Mouse (Mus musculus): ENCODE data around the gene Adam23. TPM values are rescaled to one million over a fixed set of nuclear protein-coding genes. Genes with fewer than 3 reads are reported as not detected.

Adam23 gene
- polyA plus RNA-seq, 1 experiment from 2014 or later, result 4.1 TPM

DNA sequence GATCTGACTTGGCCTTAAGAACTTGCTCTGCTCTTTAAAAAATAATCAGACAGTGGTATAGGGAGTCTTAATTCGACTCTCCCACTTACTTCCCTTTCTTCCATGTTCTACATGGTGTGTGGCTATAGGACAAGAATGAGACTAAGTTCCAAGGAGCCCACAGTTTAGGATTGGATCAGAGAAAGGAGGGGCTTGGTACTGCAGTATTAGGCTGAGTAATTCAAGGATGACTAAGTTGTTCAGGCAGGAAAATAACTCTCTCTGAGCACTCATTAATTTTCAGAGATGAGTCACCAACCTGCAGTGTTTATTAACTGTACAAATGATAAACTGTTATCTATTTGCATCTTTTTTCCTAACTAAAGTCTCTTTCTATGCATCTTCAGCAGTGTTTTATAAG lies 45.3 kb downstream of the Adam23 start:
- Histone ChIP-seq H3K9ac (ENCODE audit: low read length) (no peak overlapping the region), H3K4me1 (ENCODE audit: control insufficient read depth, insufficient read depth, low read length) (no peaks in the 10 kb centered on the region), H3K9me3 (ENCODE audit: control insufficient read depth, low read length) (no peaks in the 10 kb centered on the region), H3K36me3 (ENCODE audit: control insufficient read depth, insufficient read depth, low read length) (no peaks in the 10 kb centered on the region), H3K27me3 (ENCODE audit: control insufficient read depth, insufficient read depth, low read length) (no peaks in the 10 kb centered on the region), H3K4me3 (ENCODE audit: low read depth, low read length) (no peak overlapping the region), H3K27ac (replicated peaks; ENCODE audit: low read depth, low read length) (no peak overlapping the region), H3K4me2 (ENCODE audit: low read depth, severe bottlenecking) (no peak overlapping the region)
- 74% methylated on average over 1 of the region's 1 CpGs for WGBS
- ATAC-seq (ENCODE audit: insufficient number of reproducible peaks, low FRiP score, low TSS enrichment, low read depth), result no peak
- DNase-seq (ENCODE audit: low spot score), result no peak

DNA sequence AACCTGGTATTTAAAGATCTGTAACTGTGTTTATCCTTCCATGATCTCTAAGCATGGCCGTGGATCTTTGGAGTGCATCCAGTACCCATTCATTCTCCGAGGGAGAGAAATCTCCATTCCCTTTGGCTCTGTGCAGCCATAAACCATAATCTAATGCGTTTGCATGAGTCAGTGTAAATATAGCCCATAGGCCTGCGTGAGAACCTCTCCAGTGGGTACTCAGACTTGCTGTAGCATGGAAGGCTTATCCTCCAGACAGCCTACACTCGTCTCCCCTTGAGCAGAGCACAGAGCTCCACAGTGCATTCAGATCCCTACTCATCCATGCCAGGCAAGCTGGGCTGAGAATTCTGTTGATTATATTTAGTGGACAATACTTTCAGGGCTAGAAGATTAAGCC lies 47.6 kb downstream of the Adam23 start:
- Histone ChIP-seq H3K4me3 (ENCODE audit: low read depth, low read length) (no peak overlapping the region), H3K9ac (ENCODE audit: low read length) (no peak overlapping the region), H3K4me1 (ENCODE audit: control insufficient read depth, insufficient read depth, low read length) (no peaks in the 10 kb centered on the region), H3K4me2 (ENCODE audit: low read depth, severe bottlenecking) (no peak overlapping the region), H3K36me3 (ENCODE audit: control insufficient read depth, insufficient read depth, low read length) (no peaks in the 10 kb centered on the region), H3K9me3 (ENCODE audit: control insufficient read depth, low read length) (no peaks in the 10 kb centered on the region), H3K27ac (replicated peaks; ENCODE audit: low read depth, low read length) (no peak overlapping the region), H3K27me3 (ENCODE audit: control insufficient read depth, insufficient read depth, low read length) (no peaks in the 10 kb centered on the region)
- WGBS, result 86% methylated on average over 5 of the region's 5 CpGs
- no peak for DNase-seq (ENCODE audit: low spot score)
- ATAC-seq (ENCODE audit: insufficient number of reproducible peaks, low FRiP score, low TSS enrichment, low read depth), result no peak

DNA sequence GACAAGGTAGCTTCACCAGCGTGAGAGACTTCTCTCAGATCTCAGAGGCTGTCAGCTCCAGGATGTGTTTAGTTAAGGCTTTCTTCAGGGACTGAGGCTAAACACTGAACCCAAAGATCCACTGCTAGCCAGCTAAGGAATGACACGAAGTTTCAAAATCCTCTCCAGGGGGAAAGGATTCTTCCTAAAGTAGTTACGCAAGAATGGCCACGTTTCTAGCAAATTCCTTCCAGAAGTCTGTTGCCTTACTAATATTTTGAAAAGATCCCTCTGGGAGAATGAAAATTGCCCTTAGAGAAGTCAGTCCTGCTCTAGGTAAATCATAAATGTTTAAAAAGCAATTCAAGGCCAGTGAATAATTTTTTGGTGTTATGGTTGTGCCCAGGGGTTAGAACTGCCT lies 61.7 kb downstream of the Adam23 start:
- no peak for ATAC-seq (ENCODE audit: insufficient number of reproducible peaks, low FRiP score, low TSS enrichment, low read depth)
- H3K9me3 ChIP-seq (ENCODE audit: control insufficient read depth, low read length), result no peaks in the 10 kb centered on the region
- no peak overlapping the region for H3K4me3 ChIP-seq (ENCODE audit: low read depth, low read length)
- no peak for DNase-seq (ENCODE audit: low spot score)
- H3K4me2 ChIP-seq (ENCODE audit: low read depth, severe bottlenecking), result no peak overlapping the region
- WGBS, result 78% methylated on average over 4 of the region's 4 CpGs
- no peaks in the 10 kb centered on the region for H3K36me3 ChIP-seq (ENCODE audit: control insufficient read depth, insufficient read depth, low read length)
- H3K4me1 ChIP-seq (ENCODE audit: control insufficient read depth, insufficient read depth, low read length), result no peaks in the 10 kb centered on the region
- H3K27ac ChIP-seq (replicated peaks; ENCODE audit: low read depth, low read length), result no peak overlapping the region
- no peak overlapping the region for H3K9ac ChIP-seq (ENCODE audit: low read length)
- H3K27me3 ChIP-seq (ENCODE audit: control insufficient read depth, insufficient read depth, low read length), result no peaks in the 10 kb centered on the region

DNA sequence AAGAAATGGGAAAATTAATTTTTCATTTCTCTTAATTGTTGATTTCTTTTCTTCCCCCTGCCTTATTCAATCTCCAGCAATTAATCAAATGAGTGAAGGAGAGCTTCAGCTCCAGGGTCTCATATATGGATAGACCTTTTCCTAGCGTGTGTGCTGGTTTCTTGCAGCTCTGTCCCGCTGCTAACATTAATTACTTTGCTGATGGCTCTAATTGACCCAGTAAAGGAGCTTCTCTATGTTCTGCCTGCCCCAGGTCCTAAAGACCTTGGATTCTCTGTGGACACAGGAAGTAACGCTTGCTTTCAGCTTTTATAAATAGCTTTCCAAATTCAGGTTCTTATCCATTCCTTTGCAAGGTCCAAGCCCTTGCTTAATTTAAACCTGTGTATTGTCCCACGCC lies 63.1 kb downstream of the Adam23 start:
- H3K4me3 ChIP-seq (ENCODE audit: low read depth, low read length), result no peak overlapping the region
- ATAC-seq (ENCODE audit: insufficient number of reproducible peaks, low FRiP score, low TSS enrichment, low read depth), result no peak
- no peak for DNase-seq (ENCODE audit: low spot score)

DNA sequence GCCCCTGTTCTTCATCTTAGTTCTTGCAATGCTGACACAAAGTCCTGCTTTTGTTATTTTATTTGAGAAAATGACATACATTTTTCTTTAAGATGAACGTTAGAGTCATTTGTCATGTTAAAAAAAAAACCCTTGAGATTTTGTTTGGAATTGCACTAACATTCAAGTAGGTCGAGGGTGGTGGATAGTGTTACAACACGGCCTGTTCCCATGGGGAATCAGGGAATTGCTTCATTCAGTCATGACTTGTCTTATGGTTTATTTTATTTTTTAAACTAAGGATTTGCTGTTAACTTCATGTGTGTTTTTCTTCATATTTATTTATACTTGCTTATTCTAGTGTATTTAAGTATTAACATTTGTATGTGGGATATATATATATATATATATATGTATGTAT lies 65.7 kb downstream of the Adam23 start:
- Histone ChIP-seq H3K36me3 (ENCODE audit: control insufficient read depth, insufficient read depth, low read length) (no peaks in the 10 kb centered on the region), H3K4me2 (ENCODE audit: low read depth, severe bottlenecking) (no peak overlapping the region), H3K27me3 (ENCODE audit: control insufficient read depth, insufficient read depth, low read length) (no peaks in the 10 kb centered on the region), H3K9me3 (ENCODE audit: control insufficient read depth, low read length) (no peaks in the 10 kb centered on the region), H3K4me1 (ENCODE audit: control insufficient read depth, insufficient read depth, low read length) (no peaks in the 10 kb centered on the region), H3K4me3 (ENCODE audit: low read depth, low read length) (no peak overlapping the region), H3K9ac (ENCODE audit: low read length) (no peak overlapping the region), H3K27ac (replicated peaks; ENCODE audit: low read depth, low read length) (no peak overlapping the region)
- WGBS, result 83% methylated on average over 3 of the region's 3 CpGs
- DNase-seq (ENCODE audit: low spot score), result no peak
- ATAC-seq (ENCODE audit: insufficient number of reproducible peaks, low FRiP score, low TSS enrichment, low read depth), result no peak

More for the DNA sequence above, 63.1 kb downstream of the Adam23 start:
- WGBS, result 47% methylated on average over 4 of the region's 4 CpGs
- H3K9ac ChIP-seq (ENCODE audit: low read length), result no peak overlapping the region
- H3K9me3 ChIP-seq (ENCODE audit: control insufficient read depth, low read length), result no peaks in the 10 kb centered on the region
- no peaks in the 10 kb centered on the region for H3K4me1 ChIP-seq (ENCODE audit: control insufficient read depth, insufficient read depth, low read length)
- no peak overlapping the region for H3K27ac ChIP-seq (replicated peaks; ENCODE audit: low read depth, low read length)
- H3K4me2 ChIP-seq (ENCODE audit: low read depth, severe bottlenecking), result no peak overlapping the region
- H3K36me3 ChIP-seq (ENCODE audit: control insufficient read depth, insufficient read depth, low read length), result no peaks in the 10 kb centered on the region
- no peaks in the 10 kb centered on the region for H3K27me3 ChIP-seq (ENCODE audit: control insufficient read depth, insufficient read depth, low read length)

DNA sequence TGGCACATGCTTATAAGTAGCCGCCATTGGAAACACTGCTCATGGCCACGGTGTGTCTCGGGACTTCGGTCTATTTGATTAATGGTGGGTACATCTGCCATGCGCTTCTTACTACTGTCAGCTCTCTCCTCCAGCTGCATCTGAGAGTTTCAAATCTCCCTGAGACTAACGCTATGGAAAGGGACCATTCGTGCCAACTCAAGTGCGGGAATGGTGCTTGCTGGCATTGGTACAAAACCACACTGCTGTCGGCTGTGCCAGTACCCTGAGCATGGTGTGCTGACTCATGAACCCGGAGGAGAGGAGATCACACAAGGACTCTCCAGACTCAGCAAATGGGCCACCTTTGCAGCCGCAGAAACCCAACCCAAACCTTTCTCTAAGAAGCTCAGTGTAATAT lies 72.1 kb downstream of the Adam23 start:
- ATAC-seq (ENCODE audit: insufficient number of reproducible peaks, low FRiP score, low TSS enrichment, low read depth) (no peak), DNase-seq (ENCODE audit: low spot score) (no peak)
- Histone ChIP-seq H3K4me1 (ENCODE audit: control insufficient read depth, insufficient read depth, low read length) (no peaks in the 10 kb centered on the region), H3K4me3 (ENCODE audit: low read depth, low read length) (no peak overlapping the region), H3K27me3 (ENCODE audit: control insufficient read depth, insufficient read depth, low read length) (no peaks in the 10 kb centered on the region), H3K9ac (ENCODE audit: low read length) (no peak overlapping the region), H3K4me2 (ENCODE audit: low read depth, severe bottlenecking) (no peak overlapping the region), H3K36me3 (ENCODE audit: control insufficient read depth, insufficient read depth, low read length) (no peaks in the 10 kb centered on the region), H3K9me3 (ENCODE audit: control insufficient read depth, low read length) (no peaks in the 10 kb centered on the region), H3K27ac (replicated peaks; ENCODE audit: low read depth, low read length) (no peak overlapping the region)
- 96% methylated on average over 11 of the region's 11 CpGs for WGBS

DNA sequence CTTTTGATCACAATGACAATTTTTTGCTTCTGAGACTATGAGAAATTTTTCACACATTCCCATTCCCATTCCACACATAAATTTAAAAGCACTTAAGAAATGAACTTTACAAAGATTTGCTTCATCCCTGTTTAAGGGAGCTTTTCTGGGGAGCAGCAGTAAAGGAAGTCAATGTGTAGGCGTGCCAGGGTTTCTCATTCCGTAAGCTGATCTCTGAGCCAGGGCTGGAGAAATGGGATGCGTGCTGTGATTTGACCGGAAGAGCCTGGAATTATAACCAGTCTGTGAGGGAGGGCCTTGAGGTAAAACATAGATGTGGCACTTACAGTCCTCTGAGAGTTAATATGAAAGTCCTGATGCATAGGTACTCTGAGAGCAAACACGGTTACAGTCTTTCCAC lies 73.1 kb downstream of the Adam23 start:
- ATAC-seq (ENCODE audit: insufficient number of reproducible peaks, low FRiP score, low TSS enrichment, low read depth), result no peak
- no peaks in the 10 kb centered on the region for H3K9me3 ChIP-seq (ENCODE audit: control insufficient read depth, low read length)

DNA sequence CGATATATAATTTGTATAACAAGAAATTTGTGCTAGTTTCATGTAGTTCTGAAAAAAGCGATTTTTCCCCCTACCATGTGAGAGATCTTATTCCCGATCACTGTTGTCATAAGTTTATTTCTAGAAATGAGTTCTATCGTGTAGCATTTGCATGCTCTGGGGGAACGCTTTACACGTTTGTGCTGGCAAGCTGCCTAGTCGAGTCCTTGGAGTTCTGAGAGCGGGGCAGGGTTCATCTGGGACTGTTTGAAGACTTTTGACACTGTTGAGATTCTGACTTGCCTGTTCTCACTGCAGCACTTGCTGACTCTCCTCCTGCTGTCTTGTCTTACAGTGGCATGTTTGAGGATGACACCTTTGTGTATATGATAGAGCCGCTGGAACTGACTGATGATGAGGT lies 84.2 kb downstream of the Adam23 start:
- no peaks in the 10 kb centered on the region for H3K36me3 ChIP-seq (ENCODE audit: control insufficient read depth, insufficient read depth, low read length)
- no peaks in the 10 kb centered on the region for H3K9me3 ChIP-seq (ENCODE audit: control insufficient read depth, low read length)
- H3K4me1 ChIP-seq (ENCODE audit: control insufficient read depth, insufficient read depth, low read length), result no peaks in the 10 kb centered on the region
- WGBS, result 85% methylated on average over 9 of the region's 9 CpGs
- H3K9ac ChIP-seq (ENCODE audit: low read length), result no peak overlapping the region
- H3K27me3 ChIP-seq (ENCODE audit: control insufficient read depth, insufficient read depth, low read length), result no peaks in the 10 kb centered on the region
- no peak overlapping the region for H3K4me2 ChIP-seq (ENCODE audit: low read depth, severe bottlenecking)
- no peak overlapping the region for H3K4me3 ChIP-seq (ENCODE audit: low read depth, low read length)
- no peak for DNase-seq (ENCODE audit: low spot score)
- H3K27ac ChIP-seq (replicated peaks; ENCODE audit: low read depth, low read length), result no peak overlapping the region
- no peak for ATAC-seq (ENCODE audit: insufficient number of reproducible peaks, low FRiP score, low TSS enrichment, low read depth)

More for the DNA sequence above, 73.1 kb downstream of the Adam23 start:
- Histone ChIP-seq H3K4me1 (ENCODE audit: control insufficient read depth, insufficient read depth, low read length) (no peaks in the 10 kb centered on the region), H3K4me2 (ENCODE audit: low read depth, severe bottlenecking) (no peak overlapping the region), H3K36me3 (ENCODE audit: control insufficient read depth, insufficient read depth, low read length) (no peaks in the 10 kb centered on the region), H3K9ac (ENCODE audit: low read length) (no peak overlapping the region), H3K27ac (replicated peaks; ENCODE audit: low read depth, low read length) (no peak overlapping the region), H3K27me3 (ENCODE audit: control insufficient read depth, insufficient read depth, low read length) (no peaks in the 10 kb centered on the region), H3K4me3 (ENCODE audit: low read depth, low read length) (no peak overlapping the region)
- WGBS, result 73% methylated on average over 5 of the region's 5 CpGs
- no peak for DNase-seq (ENCODE audit: low spot score)

DNA sequence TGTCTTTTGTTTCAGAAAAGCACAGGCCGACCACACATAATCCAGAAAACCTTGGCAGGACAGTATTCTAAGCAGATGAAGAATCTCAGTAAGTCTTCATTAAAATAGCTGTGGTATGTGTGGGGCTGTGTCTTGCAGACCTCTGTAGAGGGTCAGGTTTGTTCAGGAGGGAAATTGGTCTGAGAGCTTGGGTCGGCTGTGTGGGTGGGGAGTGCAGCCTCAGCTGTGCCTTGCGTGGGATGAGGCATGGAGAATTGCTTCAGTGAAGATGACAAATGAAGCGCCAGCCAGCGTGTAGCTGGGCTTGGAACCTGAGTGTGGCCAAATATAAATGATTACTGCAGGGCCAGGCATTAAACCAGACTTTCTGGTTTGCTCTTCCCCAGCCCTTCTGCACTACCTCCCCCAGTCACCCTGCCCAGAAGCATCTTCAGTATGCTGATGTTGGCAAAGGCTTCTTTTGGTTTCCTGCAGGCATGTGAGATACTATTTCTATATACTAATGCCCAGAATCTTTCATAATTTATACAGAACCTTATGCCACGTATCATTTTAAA lies 88.7 kb downstream of the Adam23 start:
- Histone ChIP-seq H3K4me2 (ENCODE audit: low read depth, severe bottlenecking) (no peak overlapping the region), H3K4me3 (ENCODE audit: low read depth, low read length) (no peak overlapping the region), H3K9ac (ENCODE audit: low read length) (no peak overlapping the region), H3K9me3 (ENCODE audit: control insufficient read depth, low read length) (no peaks in the 10 kb centered on the region), H3K36me3 (ENCODE audit: control insufficient read depth, insufficient read depth, low read length) (no peaks in the 10 kb centered on the region), H3K27ac (replicated peaks; ENCODE audit: low read depth, low read length) (no peak overlapping the region), H3K4me1 (ENCODE audit: control insufficient read depth, insufficient read depth, low read length) (no peaks in the 10 kb centered on the region), H3K27me3 (ENCODE audit: control insufficient read depth, insufficient read depth, low read length) (no peaks in the 10 kb centered on the region)
- no peak for DNase-seq (ENCODE audit: low spot score)
- no peak for ATAC-seq (ENCODE audit: insufficient number of reproducible peaks, low FRiP score, low TSS enrichment, low read depth)
- 73% methylated on average over 6 of the region's 6 CpGs for WGBS
